ENCODE assay signal across 8 mouse cellular contexts in the genomic region with DNA sequence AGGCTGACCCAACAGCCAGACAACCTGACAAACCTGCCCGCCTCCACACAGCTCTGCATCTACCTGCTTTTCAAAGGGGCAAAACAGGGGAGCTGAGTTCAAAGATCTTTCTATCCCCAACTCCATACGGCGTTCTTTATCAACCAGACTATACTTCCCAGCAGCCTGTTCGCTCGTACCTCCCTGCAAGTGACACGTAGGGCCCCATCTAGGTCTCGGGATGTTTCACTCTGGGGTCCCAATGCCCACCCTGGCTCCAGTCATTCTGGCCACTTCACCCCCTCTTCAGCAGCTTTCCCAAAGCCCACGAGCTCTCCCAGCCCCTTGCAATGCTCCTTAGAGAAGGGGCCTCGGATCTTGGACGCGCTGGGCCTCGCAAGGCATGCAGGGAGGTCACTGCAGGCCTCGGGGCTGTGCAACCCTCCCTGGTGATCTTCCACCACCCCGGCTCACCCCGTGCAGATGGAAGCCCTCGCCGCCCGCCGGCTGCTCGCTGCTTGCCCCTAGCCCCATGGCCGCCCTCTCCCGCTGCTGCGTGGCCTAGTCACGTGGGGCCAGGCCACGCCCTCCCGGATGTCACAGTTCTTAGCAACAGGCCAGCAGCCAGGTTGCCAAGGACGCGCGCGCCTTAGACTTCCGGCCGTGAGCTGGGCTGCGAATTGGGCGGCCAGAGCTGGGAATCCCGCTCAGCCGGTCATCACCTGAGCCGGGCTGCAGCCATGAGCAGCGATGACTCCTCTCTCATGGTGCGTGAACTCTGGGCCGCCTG. TPM values are rescaled to one million over a fixed set of nuclear protein-coding genes. Genes with fewer than 3 reads are reported as not detected.
A peak's percentile ranks its signal among the peaks of the same experiment; 100 is the strongest.
DNase-seq lines count a peak whose midpoint lies in the region; ATAC-seq and TF ChIP-seq lines count a peak whose summit lies in the region.

A gene (minus strand): TSS at position 561 of the 769 bp plus-strand sequence.
A gene (plus strand): TSS at position 602 of the 769 bp plus-strand sequence.

- H3K9me3 ChIP-seq in E14TG2a.4 (ENCODE audit: low read length): no peaks in the 10 kb centered on the region
- no peaks in the 10 kb centered on the region for H3K9me3 ChIP-seq in forebrain, embryonic 12.5 days
- no peaks in the 10 kb centered on the region for H3K9me3 ChIP-seq in heart, postnatal 0 days (replicated peaks; ENCODE audit: control insufficient read depth, low read length)
- no peaks in the 10 kb centered on the region for H3K9me3 ChIP-seq in liver, embryonic 16.5 days (replicated peaks; ENCODE audit: control insufficient read depth, low read length)
- H3K9me3 ChIP-seq in neural tube, embryonic 13.5 days: no peaks in the 10 kb centered on the region

- WGBS in forebrain, embryonic 12.5 days: 3% methylated on average over 40 of the region's 40 CpGs
- WGBS in heart, postnatal 0 days: 1% methylated on average over 40 of the region's 40 CpGs
- WGBS in liver, embryonic 16.5 days (ENCODE audit: insufficient replicate concordance): 1% methylated on average over 40 of the region's 40 CpGs
- WGBS in neural tube, embryonic 13.5 days: 8% methylated on average over 40 of the region's 40 CpGs

- 0 out of 2 replicates have a peak within 1 kb of the TSS, but pooled peaks have one; percentile 51 for H3K27ac ChIP-seq in forebrain, embryonic 12.5 days
- H3K27ac ChIP-seq in heart, postnatal 0 days (ENCODE audit: low read depth): peak within 1 kb of the TSS; percentile 79
- H3K27ac ChIP-seq in liver, embryonic 16.5 days (ENCODE audit: low read length): peak within 1 kb of the TSS; percentile 60
- peak within 1 kb of the TSS; percentile 81 for H3K27ac ChIP-seq in neural tube, embryonic 13.5 days (replicated peaks)
- peak within 1 kb of the TSS; percentile 60; the same call in 1 of the 2 replicates for H3K27ac ChIP-seq in testis, adult 2 months (ENCODE audit: control insufficient read depth, insufficient read depth, low read depth, low read length)

- H3K4me3 ChIP-seq in E14TG2a.4 (replicated peaks; ENCODE audit: low read length): peak within 1 kb of the TSS; percentile 89
- peak within 1 kb of the TSS; percentile 58 for H3K4me3 ChIP-seq in forebrain, embryonic 12.5 days (replicated peaks)
- peak within 1 kb of the TSS; percentile 79 for H3K4me3 ChIP-seq in heart, postnatal 0 days (ENCODE audit: low read depth, low read length)
- peak within 1 kb of the TSS; percentile 72 for H3K4me3 ChIP-seq in liver, embryonic 16.5 days (ENCODE audit: low read depth, low read length)
- peak within 1 kb of the TSS; percentile 83 for H3K4me3 ChIP-seq in neural tube, embryonic 13.5 days
- peak within 1 kb of the TSS; percentile 92 for H3K4me3 ChIP-seq in testis, adult 2 months (ENCODE audit: control insufficient read depth, low read depth, low read length)

- peak; percentile 99 for ATAC-seq in forebrain, embryonic 12.5 days (ENCODE audit: low FRiP score)
- ATAC-seq in heart, postnatal 0 days (ENCODE audit: insufficient read depth, low read depth): peak; percentile 97
- ATAC-seq in liver, embryonic 16.5 days (ENCODE audit: low read depth): peak; percentile 89
- ATAC-seq in neural tube, embryonic 13.5 days (ENCODE audit: low read depth): peak; percentile 95

- TF ChIP-seq CTCF in E14TG2a.4 (conservative IDR thresholded peaks at IDR 0.05; ENCODE audit: low read length): no peak
- peak; percentile 18; the same call in 1 of the 2 replicates for TF ChIP-seq CTCF in heart, postnatal 0 days (IDR thresholded peaks at IDR 0.05; ENCODE audit: low read depth)
- TF ChIP-seq CTCF in testis, adult 2 months (IDR thresholded peaks at IDR 0.05; ENCODE audit: control insufficient read depth, insufficient read depth, insufficient replicate concordance, low read depth, low read length): no peak

- TF ChIP-seq EP300 in heart, postnatal 0 days (IDR thresholded peaks at IDR 0.05; ENCODE audit: low read depth): no peak

- H3K4me1 ChIP-seq in E14TG2a.4 (replicated peaks; ENCODE audit: low read depth, low read length): peaks cover 79% of the 10 kb centered on the region
- peaks cover 14% of the 10 kb centered on the region for H3K4me1 ChIP-seq in forebrain, embryonic 12.5 days
- peaks cover 13% of the 10 kb centered on the region; the same call in 1 of the 2 replicates for H3K4me1 ChIP-seq in heart, postnatal 0 days (ENCODE audit: control insufficient read depth, insufficient read depth)
- peaks cover 14% of the 10 kb centered on the region for H3K4me1 ChIP-seq in liver, embryonic 16.5 days (ENCODE audit: control insufficient read depth, low read depth, low read length)
- H3K4me1 ChIP-seq in neural tube, embryonic 13.5 days (replicated peaks): peaks cover 21% of the 10 kb centered on the region
- H3K4me1 ChIP-seq in testis, adult 2 months (ENCODE audit: control insufficient read depth, insufficient read depth, low read length): peaks cover 8% of the 10 kb centered on the region

- peaks cover 17% of the 10 kb centered on the region for H3K36me3 ChIP-seq in E14TG2a.4 (ENCODE audit: insufficient read depth, low read length)
- peaks cover 6% of the 10 kb centered on the region; the same call in 1 of the 2 replicates for H3K36me3 ChIP-seq in forebrain, embryonic 12.5 days (replicated peaks)
- H3K36me3 ChIP-seq in heart, postnatal 0 days (replicated peaks; ENCODE audit: control insufficient read depth, insufficient read depth, low read length): peaks cover 4% of the 10 kb centered on the region; the same call in 1 of the 2 replicates
- H3K36me3 ChIP-seq in liver, embryonic 16.5 days (ENCODE audit: control insufficient read depth, insufficient read depth): no peaks in the 10 kb centered on the region
- H3K36me3 ChIP-seq in neural tube, embryonic 13.5 days: peaks cover 9% of the 10 kb centered on the region
- no peaks in the 10 kb centered on the region for H3K36me3 ChIP-seq in testis, adult 2 months (ENCODE audit: control insufficient read depth, insufficient read depth, low read length)

- no peak; the same call in none of the 2 replicates for TF ChIP-seq POLR2A in testis, adult 2 months (IDR thresholded peaks at IDR 0.05; ENCODE audit: control insufficient read depth, low read depth, low read length)

- H3K9ac ChIP-seq in forebrain, embryonic 12.5 days: peak within 1 kb of the TSS; percentile 82
- peak within 1 kb of the TSS; percentile 84 for H3K9ac ChIP-seq in heart, postnatal 0 days (replicated peaks; ENCODE audit: low read depth, low read length)
- peak within 1 kb of the TSS; percentile 64 for H3K9ac ChIP-seq in liver, embryonic 16.5 days (ENCODE audit: low read depth, low read length)
- H3K9ac ChIP-seq in neural tube, embryonic 13.5 days: peak within 1 kb of the TSS; percentile 95

- peak; percentile 84 for DNase-seq in c-Kit-positive CD71-positive TER-119-positive erythroid progenitor cells, embryonic 14.5 days (ENCODE audit: low spot score)
- DNase-seq in heart, postnatal 0 days (ENCODE audit: low spot score): peak; percentile 88
- DNase-seq in kidney, postnatal 4 days: peak; percentile 98

- H3K4me2 ChIP-seq in forebrain, embryonic 12.5 days: peak within 1 kb of the TSS; percentile 93
- peak within 1 kb of the TSS; percentile 98 for H3K4me2 ChIP-seq in heart, postnatal 0 days (ENCODE audit: low read depth, low read length)
- peak within 1 kb of the TSS; percentile 81 for H3K4me2 ChIP-seq in liver, embryonic 16.5 days (ENCODE audit: low read depth, low read length)
- peak within 1 kb of the TSS; percentile 88 for H3K4me2 ChIP-seq in neural tube, embryonic 13.5 days

- peaks cover 6% of the 10 kb centered on the region for H3K27me3 ChIP-seq in E14TG2a.4 (ENCODE audit: insufficient read depth, low read length)
- H3K27me3 ChIP-seq in forebrain, embryonic 12.5 days: no peaks in the 10 kb centered on the region
- no peaks in the 10 kb centered on the region for H3K27me3 ChIP-seq in heart, postnatal 0 days (ENCODE audit: control insufficient read depth, insufficient read depth, low read length)
- no peaks in the 10 kb centered on the region for H3K27me3 ChIP-seq in liver, embryonic 16.5 days (ENCODE audit: control insufficient read depth, insufficient read depth, low read depth, low read length)
- H3K27me3 ChIP-seq in neural tube, embryonic 13.5 days: no peaks in the 10 kb centered on the region
- no peaks in the 10 kb centered on the region for H3K27me3 ChIP-seq in testis, adult 2 months (ENCODE audit: control insufficient read depth, insufficient read depth, low read length)

RNA-seq across cellular contexts. Expression of the first gene that starts in this region (rescaled TPM):
- 23.1 and 27.7 TPM in 2 replicates for polyA plus RNA-seq in forebrain, embryonic 12.5 days (2016; fragmentation: Nextera tagmentation; extraction: Ambion mirVana)
- 10.0 and 63.5 TPM in 2 replicates for total RNA-seq in heart, postnatal 0 days (2014; rRNA removed; ENCODE audit: low replicate concordance)
- polyA plus RNA-seq in heart, postnatal 0 days (2015; fragmentation: Nextera tagmentation; extraction: Ambion mirVana): 14.1 and 16.8 TPM in 2 replicates
- polyA plus RNA-seq in liver, embryonic 16.5 days (2015; fragmentation: Nextera tagmentation; extraction: Ambion mirVana): 10.6 and 12.1 TPM in 2 replicates
- 20.9 and 22.9 TPM in 2 replicates for polyA plus RNA-seq in neural tube, embryonic 13.5 days (2015; fragmentation: Nextera tagmentation; extraction: Ambion mirVana)
- 11.5 and 14.1 TPM in 2 replicates for polyA plus RNA-seq in testis, adult 2 months (2012; rRNA removed)

RNA-seq across cellular contexts. Expression of the second gene that starts in this region (rescaled TPM):
- 0.24 and 0.36 TPM in 2 replicates for polyA plus RNA-seq in forebrain, embryonic 12.5 days (2016; fragmentation: Nextera tagmentation; extraction: Ambion mirVana)
- total RNA-seq in heart, postnatal 0 days (2014; rRNA removed; ENCODE audit: low replicate concordance): 0.27 TPM in 1 of 2 replicates, not detected in the other
- polyA plus RNA-seq in heart, postnatal 0 days (2015; fragmentation: Nextera tagmentation; extraction: Ambion mirVana): 0.05 and 0.07 TPM in 2 replicates
- polyA plus RNA-seq in liver, embryonic 16.5 days (2015; fragmentation: Nextera tagmentation; extraction: Ambion mirVana): 0.08 and 0.21 TPM in 2 replicates
- polyA plus RNA-seq in neural tube, embryonic 13.5 days (2015; fragmentation: Nextera tagmentation; extraction: Ambion mirVana): 0.36 and 0.39 TPM in 2 replicates
- 66.1 and 68.7 TPM in 2 replicates for polyA plus RNA-seq in testis, adult 2 months (2012; rRNA removed)

Comparison
In these comparisons a context has a peak if more than half of its experiments do, and no peak if none do; other contexts are left out.
1. Peak in every context shown above with its lines: DNase-seq, ATAC-seq, H3K4me3 ChIP-seq and H3K27ac ChIP-seq.
2. RNA of the second gene that starts in this region (polyA plus RNA-seq): 66.1 to 68.7 TPM in testis, adult 2 months; 0.36 to 0.39 TPM in neural tube, embryonic 13.5 days, 0.24 to 0.36 TPM in forebrain, embryonic 12.5 days, 0.08 to 0.21 TPM in liver, embryonic 16.5 days and 0.05 to 0.07 TPM in heart, postnatal 0 days; every median in the first group is over 10 times any median in the second.